Mouse (Mus musculus) limb, embryonic 10.5 days (tissue): ENCODE data around the gene Atxn7l1. TPM values are rescaled to one million over a fixed set of nuclear protein-coding genes. Genes with fewer than 3 reads are reported as not detected.

Experiments used
- DNase-seq: peaks from one replicate; pipeline ENCODE4 v3.0.0-alpha.2; 2017; ENCODE audit warnings: low spot score
- H3K27ac ChIP-seq: fragments of 300-500 bp; sonication (generic); 2 replicates; pipeline ENCODE4 v1.5.1; 2016; ENCODE audit warnings: mild to moderate bottlenecking
- H3K27me3 ChIP-seq: fragments of 300-500 bp; sonication (generic); 2 replicates; pipeline ENCODE4 v1.6.1; 2016; ENCODE audit warnings: low read depth, mild to moderate bottlenecking; ENCODE audit not compliant: poor library complexity, severe bottlenecking
- H3K36me3 ChIP-seq: fragments of 300-500 bp; sonication (generic); 2 replicates; pipeline ENCODE4 v1.6.1; 2016; ENCODE audit warnings: mild to moderate bottlenecking, moderate library complexity
- H3K4me1 ChIP-seq: fragments of 300-500 bp; sonication (generic); 2 replicates; pipeline ENCODE4 v1.6.1; 2016
- H3K4me3 ChIP-seq: fragments of 300-500 bp; sonication (generic); 2 replicates; pipeline ENCODE4 v1.5.1; 2016; ENCODE audit warnings: mild to moderate bottlenecking, moderate library complexity
- H3K9me3 ChIP-seq: fragments of 300-500 bp; sonication (generic); replicated peaks from 2 replicates; pipeline ENCODE4 v1.6.1; 2016; ENCODE audit warnings: mild to moderate bottlenecking
- WGBS: fragments of 180-500 bp; shearing (Covaris S2); methylation state at CpG from one replicate; pipeline ENCODE4 v1.1.7; 2016; 5-methylcytosine and 5-hydroxymethylcytosine counted together
- polyA plus RNA-seq: library from polyadenylated mRNA; unstranded; fragments of >200 nt; fragmentation: Nextera tagmentation; extraction: Ambion mirVana; gene quantifications from 2 replicates; pipeline ENCODE4 v1.2.1, GENCODE M21; 2016

Gene Atxn7l1
- polyA plus RNA-seq, 1 experiment from 2014 or later, result 11.0 TPM

- H3K27me3 ChIP-seq, result no peaks in the 10 kb centered on the region
- DNase-seq, result no peak
- H3K9me3 ChIP-seq, result no peaks in the 10 kb centered on the region
- no peaks in the 10 kb centered on the region for H3K4me1 ChIP-seq
- no peak overlapping the region for H3K27ac ChIP-seq
- no peaks in the 10 kb centered on the region for H3K36me3 ChIP-seq
- H3K4me3 ChIP-seq, result no peak overlapping the region
- 72% methylated on average over 6 of the region's 6 CpGs for WGBS
Observed at GRCm38 (mm10) chr12:33405398-33406026, 258.0 kb downstream of the Atxn7l1 start.

- no peak overlapping the region for H3K27ac ChIP-seq
- H3K36me3 ChIP-seq, result no peaks in the 10 kb centered on the region
- DNase-seq, result no peak
- 54% methylated on average over 6 of the region's 6 CpGs for WGBS
- no peaks in the 10 kb centered on the region for H3K27me3 ChIP-seq
- no peaks in the 10 kb centered on the region for H3K4me1 ChIP-seq
- no peak overlapping the region for H3K4me3 ChIP-seq
- no peaks in the 10 kb centered on the region for H3K9me3 ChIP-seq
Observed at GRCm38 (mm10) chr12:33411580-33412151, 264.2 kb downstream of the Atxn7l1 start.

Other genes starting within 250 kb of the Atxn7l1 start
- gene Sypl, start 193.8 kb upstream of the Atxn7l1 start, polyA plus RNA-seq, result 55.7 and 58.7 TPM in 2 replicates
- gene Cdhr3, start 54.8 kb upstream of the Atxn7l1 start, polyA plus RNA-seq, result not detected in 2 replicates
- 0.39 and 0.83 TPM in 2 replicates for gene Efcab10, start 247.2 kb downstream of the Atxn7l1 start, polyA plus RNA-seq